Mouse (Mus musculus) NIH3T3 (cell line): ENCODE results near the gene Gm17651.

Experiments used
- DNase-seq: peaks from one replicate; pipeline ENCODE4 v3.0.0-alpha.2; 2012; ENCODE audit warnings: low read depth

Gm17651 gene

DNA sequence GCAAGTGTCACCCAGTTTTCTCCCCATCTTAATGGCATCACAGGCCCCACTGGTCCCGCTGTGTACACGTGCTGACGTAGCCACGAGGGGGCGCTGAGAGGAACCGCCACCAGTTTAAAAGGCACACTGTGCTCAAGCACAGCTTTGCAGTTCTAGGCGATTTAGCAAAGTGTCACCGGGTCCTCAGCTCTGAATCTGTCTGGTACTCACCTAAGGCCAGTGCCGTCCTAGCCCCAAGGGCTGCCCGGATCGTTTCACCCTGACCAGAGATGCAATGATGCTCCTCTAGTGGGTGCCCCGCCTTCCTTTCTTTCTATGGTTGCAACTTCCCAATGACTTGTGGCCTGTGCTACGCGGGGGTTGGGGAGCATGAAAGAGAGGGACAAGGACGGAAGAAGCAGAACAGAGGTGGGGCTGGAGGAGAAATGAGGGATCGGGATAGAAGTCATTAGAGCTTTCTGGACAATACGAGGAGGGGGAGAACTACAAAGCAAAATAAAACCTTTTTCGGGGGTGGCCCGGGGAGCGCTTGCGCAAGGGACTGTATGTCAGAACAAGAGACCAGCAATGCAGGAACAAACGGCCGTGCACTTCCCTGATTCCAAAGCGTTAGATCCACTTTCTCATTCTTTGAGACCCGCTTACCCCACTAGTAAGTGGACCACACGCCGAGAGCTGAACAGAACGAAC is 6.3 kb upstream of the Gm17651 start:
- DNase-seq, result peak; percentile 66

DNA sequence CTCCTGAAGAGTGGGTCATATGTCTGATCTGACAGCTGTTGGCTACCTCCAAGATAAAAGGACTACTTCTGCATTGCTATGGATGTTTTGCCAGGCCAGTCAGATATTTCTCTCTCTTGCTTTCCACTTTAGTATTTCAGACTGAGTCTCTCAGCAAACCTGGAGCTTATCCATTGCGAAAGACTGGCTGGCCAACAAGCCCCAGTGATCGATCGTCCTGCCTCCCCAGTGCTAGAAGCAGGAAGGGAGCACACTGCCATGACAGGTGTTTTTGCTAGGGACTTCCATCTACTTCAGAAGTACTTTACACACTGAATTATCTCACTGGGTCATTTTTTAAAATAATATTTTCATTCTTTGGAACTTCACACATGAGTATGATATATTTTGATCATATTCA is 3.9 kb upstream of the Gm17651 start:
- no peak for DNase-seq

DNA sequence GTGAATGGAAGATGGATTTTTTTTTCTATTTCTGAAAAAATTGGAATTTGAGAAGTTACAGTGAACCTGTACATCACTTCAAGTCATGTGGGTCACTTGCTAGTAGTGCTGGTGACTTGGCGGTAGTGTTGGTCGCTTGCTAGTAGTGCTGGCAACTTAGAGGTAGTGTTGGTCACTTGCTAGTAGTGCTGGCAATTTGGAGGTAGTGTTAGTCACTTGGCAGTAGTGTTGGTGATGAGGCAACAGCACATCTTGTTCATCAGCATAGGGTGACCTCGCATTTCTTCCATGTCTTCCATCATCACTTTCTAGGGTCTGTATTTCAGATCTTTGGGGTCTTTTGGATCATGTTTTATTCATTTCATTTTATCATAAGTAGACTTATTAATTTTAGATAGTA is 1.6 kb upstream of the Gm17651 start:
- peak; percentile 23 for DNase-seq

DNA sequence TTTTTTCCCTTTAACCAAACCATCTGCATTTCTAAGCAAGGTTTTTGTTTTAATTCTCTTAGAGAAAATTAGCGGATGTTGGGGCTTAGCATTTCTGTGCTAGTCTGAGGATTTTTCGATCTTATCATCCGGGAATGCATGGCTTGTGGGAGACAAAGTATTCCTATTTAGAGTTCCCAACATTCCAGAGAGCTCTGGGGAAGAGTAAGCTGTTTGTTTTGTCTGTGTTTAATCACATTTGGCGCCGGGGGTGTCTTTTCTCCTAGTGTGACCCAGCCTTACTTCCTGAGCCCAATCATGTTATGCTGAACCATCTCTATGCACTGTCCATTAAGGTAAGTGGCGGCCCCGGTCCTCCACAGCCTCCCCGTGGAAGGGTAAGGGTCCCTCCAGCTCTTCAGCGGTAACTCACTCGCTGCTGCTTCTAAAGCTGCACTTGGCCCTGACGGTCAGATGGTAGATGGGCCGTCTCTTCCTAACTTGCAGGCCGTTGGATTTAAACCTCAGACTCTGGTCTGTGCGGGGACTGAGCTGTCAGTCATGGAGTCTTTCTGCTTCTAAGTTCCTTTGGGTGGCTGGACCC is 7.3 kb downstream of the Gm17651 start:
- no peak for DNase-seq

DNA sequence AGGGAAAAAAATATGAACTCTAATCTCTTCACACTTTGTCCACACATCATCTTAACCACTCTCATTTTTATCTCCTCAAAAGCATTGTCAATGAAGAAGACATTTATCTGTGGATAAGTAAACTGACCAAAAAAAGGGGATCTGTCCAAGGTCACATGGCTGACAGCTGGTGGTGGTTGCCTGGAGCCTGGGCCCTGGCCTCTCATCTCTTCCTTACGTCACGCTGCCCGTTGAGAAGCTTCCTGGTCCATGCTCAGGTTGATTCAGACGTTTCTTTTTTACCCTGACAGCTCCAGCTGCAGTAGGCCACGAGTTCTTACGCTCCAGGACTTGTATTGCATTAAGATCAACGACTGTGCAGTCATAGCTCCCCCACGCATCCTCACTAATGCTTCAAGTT is 8.3 kb downstream of the Gm17651 start:
- no peak for DNase-seq

DNA sequence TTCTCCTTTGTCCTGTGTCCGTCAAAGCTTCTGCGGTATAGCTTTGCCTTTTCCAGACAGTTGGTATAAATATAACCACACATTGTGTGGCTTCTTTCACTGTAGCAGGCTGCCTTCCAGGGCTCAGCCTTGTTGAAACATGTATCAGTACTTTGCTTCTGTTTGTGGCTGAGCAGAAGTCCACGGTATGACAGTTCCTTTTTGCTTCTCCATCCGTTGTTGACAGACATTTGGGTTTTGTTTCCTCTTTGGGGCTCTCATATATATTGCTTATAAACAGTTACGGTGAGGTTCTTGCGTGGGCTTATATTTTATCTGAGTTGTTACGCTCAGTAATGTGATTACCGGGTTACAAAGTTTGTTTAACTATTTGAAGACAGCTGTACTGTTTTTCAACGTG is 9.0 kb downstream of the Gm17651 start:
- no peak for DNase-seq

DNA sequence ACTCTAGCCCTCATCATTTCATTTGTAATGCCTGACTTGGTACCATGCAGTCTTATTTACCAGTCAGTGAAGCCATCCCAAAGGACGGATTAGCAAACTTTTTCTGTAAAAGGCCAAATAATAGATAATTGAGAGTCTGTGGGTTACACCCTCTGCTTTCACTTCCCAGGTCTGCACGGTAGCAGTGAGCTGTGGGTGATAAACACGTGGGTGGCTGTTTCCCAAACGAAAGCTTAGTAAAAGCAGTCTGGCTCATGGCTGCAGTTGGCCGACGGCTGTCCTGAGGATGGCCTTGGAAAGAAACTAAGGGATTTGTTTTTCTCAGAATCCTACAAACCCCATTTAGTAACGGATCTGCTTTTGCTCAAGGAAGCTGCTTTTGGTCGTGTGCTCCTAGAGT is 13.3 kb downstream of the Gm17651 start:
- DNase-seq, result no peak

DNA sequence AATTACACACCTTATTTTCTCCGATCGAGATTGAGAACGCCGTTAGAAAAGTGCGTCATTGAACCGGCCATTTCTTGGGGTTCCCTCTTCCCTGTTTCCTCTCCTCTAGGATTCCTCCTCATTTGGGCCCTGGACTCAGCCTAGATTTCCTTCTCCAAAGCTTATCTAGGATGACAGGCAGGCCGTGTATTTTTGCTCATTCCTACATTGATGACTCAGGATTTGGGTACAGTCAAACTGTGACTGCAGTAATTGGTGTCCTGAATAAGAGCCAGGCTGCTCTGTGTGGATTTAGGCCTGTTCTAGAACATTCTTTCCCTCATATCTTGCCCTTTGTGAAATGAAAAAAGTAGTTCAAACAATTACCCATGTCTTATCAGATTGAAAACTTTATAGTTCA is 14.7 kb downstream of the Gm17651 start:
- peak; percentile 49 for DNase-seq

DNA sequence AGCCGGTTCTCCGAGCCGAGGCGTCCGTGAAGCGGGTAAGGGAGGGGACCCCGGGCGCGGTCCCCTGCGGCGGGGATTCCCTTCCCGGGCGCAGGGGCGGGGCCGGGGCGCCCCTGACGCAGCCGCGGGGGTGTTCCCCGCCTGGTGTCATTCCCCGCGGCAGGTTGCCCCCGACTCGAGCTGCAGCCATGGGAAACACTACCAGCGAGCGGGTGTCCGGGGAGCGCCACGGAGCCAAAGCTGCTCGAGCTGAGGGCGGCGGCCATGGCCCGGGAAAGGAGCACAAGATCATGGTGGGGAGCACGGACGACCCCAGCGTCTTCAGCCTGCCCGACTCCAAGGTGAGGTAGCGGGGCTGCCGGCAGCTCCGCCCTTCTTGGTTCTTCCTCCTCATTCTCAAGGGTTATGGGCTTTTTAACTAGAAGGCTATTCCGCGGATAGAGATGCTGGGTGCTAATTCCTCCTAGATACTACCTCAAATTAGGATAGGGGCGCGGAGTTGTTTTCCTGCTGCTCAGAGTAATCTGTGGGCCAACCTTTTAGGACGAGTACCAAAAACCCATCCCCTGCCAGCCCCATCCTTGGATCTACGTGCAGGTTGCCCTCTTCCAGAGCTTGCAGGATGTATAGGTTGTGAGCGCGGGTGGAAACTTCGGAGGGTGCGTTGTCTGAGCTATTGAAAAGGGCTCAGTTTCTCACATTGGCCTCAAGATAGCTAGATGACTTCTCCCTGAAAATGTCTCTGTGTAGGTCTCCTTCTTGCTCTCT is 15.9 kb downstream of the Gm17651 start:
- DNase-seq, result peak; percentile 26

DNA sequence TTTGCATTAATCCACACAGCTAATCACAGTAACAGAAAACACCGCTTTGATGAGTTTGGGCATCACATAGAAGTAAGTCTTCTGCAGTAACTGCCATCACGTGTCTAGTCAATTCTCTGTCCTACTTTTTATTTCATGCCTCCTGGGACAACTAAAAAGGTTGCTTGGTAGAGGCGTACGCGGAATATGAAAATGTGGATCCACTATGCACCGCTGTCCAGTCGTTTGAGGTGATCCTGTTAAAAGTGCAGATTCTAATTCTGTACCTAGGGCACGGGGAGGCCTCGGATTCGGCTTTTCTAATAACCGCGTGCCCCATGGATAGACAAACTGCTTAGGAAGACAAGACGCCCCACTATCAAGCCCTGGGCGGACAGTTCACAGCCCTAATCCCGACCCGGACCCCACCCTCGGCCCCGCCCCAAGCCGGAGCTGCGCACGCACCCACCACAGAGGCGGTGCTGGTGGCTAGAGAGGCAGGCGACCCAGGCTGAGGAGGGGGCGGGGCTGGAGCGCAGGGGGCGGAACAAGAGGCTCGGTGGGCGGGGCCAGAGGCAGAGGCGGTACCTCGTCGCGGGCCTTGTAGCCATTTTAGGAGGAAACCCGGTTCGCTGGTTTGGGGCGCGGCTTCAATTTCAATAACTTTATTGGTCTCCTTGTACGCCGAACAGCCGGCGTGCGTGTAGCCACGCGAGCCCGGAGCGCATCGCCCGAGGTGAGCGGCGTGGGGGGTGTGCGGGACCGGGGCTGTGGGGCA is 16.7 kb downstream of the Gm17651 start, which contains the start of gene Prkab2:
Gene Prkab2 (plus strand): TSS at position 539 of the 757 bp plus-strand sequence.
- peak; percentile 99 for DNase-seq

DNA sequence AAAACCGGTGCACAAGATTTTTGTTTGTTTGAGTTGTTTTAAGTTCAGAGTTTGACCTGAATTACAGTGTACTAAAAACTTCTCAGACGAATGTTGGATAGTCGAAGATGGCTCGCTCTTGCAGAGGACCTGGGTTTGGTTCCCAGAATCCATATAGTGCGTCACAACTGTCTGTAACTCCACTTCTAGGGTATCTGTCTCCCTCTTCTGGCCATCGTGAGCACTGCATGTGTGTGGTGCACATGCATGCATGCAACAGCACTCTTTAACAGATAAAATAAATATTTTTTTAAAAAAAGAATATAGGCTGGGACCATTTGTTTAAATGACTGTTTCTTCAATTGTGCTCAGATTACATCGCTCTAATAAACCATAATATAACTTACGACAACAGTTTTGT is 19.6 kb downstream of the Gm17651 start:
- peak; percentile 58 for DNase-seq

DNA sequence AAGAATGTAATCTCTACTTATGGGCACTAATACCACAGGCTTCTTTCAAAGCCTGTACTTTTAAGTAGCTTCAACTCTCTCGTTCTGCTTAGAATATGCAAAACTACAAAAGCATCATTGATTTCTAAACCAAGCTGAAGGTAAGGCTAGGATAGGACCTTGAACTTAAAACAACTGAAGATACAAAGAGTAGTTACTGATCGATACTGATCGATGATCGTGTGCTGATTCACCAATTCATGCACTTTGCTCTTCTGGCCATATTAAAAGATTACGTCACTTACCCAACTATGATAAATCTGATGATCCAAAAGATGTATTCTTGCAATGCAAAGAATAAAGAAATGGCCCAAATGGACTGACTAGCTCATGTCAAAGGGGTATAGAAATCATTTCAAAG is 20.7 kb downstream of the Gm17651 start:
- no peak for DNase-seq

DNA sequence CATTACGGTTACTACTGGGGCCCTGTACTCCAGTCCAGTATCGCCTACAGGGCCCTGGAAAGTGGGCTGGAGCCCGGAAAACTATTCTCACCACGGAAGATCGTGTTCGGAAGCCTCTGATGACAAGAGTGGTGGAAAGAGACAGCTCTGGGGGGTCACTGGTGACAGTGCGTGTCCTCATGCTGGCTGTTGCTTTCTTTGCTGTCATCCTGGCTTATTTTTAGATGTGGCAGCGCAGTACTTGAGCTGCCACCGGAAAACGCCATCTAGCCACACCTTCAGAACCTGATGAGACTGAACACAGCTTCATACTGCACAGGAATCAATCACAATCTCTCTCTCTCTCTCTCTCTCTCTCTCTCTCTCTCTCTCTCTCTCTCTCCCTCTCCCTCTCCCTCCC is 22.9 kb downstream of the Gm17651 start:
- DNase-seq, result no peak

DNA sequence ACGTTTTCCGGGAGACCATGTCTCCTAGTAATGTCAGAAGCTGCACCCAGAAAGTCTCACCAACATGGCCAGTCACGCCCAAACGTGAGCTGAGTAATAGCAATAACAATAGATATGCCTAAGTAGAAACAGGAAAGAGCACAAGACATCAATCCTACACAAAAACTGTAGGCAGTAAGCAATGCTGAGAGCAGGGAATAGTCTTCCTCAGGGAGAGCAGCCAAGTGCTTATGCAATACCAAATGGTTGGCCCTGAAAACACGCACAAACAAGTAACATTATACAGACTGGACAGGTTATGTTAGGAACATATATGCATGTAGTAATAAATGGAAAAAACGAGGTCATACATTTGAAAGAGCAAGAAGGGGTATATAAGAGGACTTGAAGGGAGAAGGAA is 25.0 kb downstream of the Gm17651 start:
- DNase-seq, result no peak

DNA sequence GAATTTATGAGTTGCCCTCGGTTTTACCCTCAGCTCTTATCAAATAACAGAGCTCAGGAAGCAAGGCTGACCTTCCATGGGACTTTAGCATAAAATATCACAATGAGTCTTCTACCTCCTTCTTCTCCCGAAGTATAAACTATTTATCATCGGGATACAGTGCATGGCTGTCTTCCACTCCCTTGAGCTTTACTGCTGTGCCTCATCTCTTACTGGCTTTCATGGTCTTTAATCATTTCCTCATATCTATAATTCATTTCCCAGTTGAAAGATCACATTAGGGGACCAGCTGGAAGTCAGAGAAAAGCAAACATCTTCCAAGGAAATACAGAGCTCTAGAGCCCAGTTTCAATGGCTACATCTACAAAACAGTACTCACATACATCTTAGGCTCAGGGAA is 25.5 kb downstream of the Gm17651 start:
- DNase-seq, result no peak

DNA sequence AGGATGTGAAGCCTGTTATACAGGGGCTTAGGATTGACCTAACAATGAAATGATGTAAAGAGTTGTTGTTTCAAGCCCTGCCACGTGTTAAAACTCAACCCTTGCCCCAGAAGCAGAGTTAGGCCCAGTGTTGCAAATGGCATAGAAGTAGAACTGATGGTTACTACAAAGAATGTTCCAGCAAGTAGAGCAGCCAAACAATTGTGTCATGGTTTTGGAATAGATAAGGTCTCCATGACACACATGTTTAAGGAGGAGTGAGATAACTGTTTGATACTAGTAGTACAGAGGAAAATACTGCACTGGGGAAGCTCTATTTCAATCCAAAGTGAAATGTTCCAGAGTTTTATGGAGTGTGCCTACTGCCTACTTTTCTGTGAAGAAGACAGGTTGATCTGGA is 26.0 kb downstream of the Gm17651 start:
- no peak for DNase-seq

DNA sequence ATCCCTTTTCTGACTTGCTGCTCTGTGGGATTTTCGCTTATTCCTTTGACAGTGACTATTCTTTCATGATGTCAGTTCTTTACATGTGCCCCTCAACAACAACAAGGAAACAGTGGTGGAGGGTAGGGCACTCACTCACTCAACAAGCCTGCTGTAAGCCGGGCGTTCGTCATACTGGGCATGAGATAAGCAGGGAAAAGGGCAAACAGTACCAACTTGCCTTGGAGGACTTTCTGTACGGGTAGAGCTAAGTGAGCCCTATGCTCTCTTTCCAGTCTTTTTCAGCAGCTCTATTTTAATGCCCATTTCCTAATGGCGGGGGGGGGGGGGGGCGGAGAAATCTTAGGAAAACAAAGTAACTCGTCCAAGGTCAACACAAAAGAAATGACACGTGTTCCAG is 32.5 kb downstream of the Gm17651 start:
- no peak for DNase-seq

DNA sequence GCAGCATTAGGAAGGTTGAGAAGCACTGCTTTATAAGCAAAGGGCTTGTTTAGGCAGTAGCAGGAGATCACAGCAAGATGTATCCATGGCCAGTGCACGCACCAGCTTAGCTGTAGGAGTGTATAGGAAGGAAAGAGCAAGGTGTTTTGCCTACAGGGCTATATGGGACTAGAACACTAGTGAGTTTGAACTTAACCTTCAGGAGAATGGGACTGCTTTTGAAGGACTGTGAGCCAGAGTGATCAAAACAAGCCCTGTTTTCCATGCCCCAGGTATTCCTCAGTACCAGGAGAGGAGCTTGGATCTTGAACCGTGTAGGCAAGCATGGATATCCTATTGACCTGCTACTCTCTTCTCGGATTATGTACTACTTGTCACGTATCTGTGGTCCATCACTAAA is 33.1 kb downstream of the Gm17651 start:
- DNase-seq, result no peak

DNA sequence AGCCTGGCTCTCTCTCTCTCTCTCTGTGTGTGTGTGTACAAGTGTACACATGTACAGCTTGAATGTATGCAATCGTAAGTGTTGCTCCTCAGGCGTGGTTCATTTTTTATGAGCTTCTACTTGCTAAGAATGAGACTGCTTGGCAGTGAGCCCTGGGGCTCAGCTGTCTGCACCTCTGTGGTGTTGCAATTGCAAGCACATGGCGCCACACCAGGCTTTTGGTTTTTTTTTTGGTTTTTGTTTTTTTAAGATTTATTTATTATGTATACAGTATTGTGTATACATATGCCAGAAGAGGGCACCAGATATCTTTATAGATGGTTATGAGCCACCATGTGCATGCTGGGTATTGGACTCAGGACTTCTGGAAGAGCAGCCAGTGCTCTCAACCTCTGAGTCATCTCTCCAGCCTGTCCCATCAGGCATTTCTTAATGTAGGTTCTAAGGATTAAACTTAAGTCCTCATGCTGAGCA is 40.2 kb downstream of the Gm17651 start:
- DNase-seq, result peak; percentile 97

DNA sequence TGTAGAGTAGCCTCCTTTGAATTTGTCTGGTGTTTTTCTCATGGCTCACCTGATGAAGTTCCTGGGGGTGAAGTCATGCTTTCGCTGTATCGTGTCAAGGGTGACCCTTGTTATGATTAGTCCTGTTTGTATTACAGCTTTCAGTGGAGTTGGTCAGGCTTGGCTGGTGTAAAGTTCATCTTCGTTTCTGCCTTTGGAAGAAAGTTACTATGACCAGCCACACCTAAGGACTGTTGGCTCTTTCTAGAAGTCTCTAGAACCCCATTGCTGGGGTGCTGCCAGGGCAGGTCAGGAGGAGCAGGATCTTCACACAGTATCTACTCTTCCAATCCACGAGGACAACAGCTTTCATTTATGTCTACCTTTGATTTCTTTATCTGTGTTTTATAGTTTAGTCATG is 41.0 kb downstream of the Gm17651 start:
- DNase-seq, result no peak

DNA sequence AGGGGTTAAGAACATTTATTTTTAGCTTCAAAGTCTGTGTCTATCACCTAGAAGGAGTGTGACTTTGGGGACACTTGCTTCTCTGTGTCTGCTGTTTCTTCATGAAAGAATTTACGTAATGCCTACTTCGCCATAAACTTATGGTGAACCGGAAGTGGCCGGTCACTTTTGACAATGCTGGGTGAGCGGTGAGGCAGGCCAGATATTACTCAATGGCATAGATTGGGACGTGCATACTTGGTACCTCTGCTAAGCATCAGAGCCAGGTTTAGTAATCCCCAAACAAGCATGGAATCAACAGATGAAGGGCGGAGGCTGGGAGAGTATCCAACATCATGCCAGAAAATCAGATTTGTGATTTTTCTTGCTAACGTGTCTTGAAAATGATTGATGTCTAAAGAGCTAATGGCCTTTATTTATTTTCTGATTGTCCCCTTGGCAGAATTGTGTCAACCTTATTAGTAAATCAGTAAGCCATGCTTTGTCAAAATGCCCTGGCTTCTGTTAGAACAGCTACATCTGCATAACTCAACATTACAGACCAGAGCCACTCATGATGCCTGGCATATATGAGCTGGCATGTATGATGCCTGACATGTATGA is 43.1 kb downstream of the Gm17651 start:
- DNase-seq, result no peak

DNA sequence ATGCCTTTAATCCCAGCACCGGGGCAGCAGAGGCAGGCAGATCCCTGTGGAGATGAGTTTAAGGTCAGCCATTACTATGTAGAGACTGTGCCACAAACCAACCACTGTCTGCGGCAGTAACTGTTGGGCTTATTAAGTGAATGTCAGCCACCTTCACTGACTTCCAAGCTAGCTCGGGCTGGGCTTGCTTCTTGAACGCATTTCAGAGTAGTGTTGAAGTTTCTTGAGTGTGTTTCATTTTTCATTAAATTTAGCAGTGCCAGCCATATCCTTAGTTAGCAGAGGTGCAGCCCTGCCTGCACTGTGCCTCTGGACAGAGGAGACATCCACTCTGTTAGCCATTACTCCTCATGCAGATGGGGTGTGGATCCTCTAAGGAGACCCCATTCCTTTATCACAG is 43.7 kb downstream of the Gm17651 start:
- no peak for DNase-seq
